22 mouse cellular contexts compared by ENCODE assay signal in the genomic region with DNA sequence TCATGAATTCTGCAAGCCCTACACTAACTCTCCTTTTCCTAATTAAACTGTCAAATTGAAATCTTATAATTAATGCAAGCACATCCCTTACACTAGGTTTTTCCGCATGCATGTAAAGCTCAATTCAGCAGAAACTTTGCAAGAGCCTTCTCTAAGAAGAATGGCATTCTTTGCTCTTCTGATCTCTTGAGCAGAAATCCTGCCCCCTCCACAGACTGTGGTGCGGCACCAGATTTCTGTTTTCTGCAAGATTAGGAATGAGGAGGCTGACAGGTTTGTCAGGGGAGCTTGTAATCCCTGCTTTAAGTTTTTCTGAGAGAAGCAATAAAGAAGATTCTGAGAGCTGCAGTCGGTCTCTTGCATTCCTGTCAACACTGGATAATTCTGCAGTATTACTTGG.
A peak's percentile ranks its signal among the peaks of the same experiment; 100 is the strongest.
DNase-seq lines count a peak whose midpoint lies in the region; ATAC-seq and TF ChIP-seq lines count a peak whose summit lies in the region.
"Had no signal": no experiment of that assay in that cellular context is flagged by ENCODE, and none has a peak within 500 bp of the region (broad histone marks: within the 10 kb centered on the region; RNA-seq: fewer than 3 reads in every experiment).

No protein-coding gene starts in this region.

- no peak for TF ChIP-seq POLR2A in heart, adult 2 months (IDR thresholded peaks at IDR 0.05; ENCODE audit: insufficient read depth, low read depth, low read length)

- 26% methylated on average over 3 of the region's 3 CpGs for WGBS in forebrain, embryonic 11.5 days
- 28% methylated on average over 3 of the region's 3 CpGs for WGBS in forebrain, embryonic 12.5 days
- WGBS in heart, adult 2 months, result 70% methylated on average over 3 of the region's 3 CpGs
- 17% methylated on average over 3 of the region's 3 CpGs for WGBS in midbrain, embryonic 16.5 days
- WGBS in midbrain, embryonic 11.5 days, result 15% methylated on average over 3 of the region's 3 CpGs

- H3K36me3 ChIP-seq in forebrain, embryonic 11.5 days (ENCODE audit: control insufficient read depth, insufficient read depth, low read length), result no peaks in the 10 kb centered on the region
- no peaks in the 10 kb centered on the region for H3K36me3 ChIP-seq in forebrain, embryonic 12.5 days (replicated peaks)
- H3K36me3 ChIP-seq in heart, adult 2 months (ENCODE audit: control insufficient read depth, insufficient read depth, low read length), result peaks cover 5% of the 10 kb centered on the region
- no peaks in the 10 kb centered on the region for H3K36me3 ChIP-seq in midbrain, embryonic 16.5 days (ENCODE audit: control insufficient read depth, insufficient read depth, low read length)
- H3K36me3 ChIP-seq in midbrain, embryonic 11.5 days (ENCODE audit: control insufficient read depth, insufficient read depth, low read length), result no peaks in the 10 kb centered on the region
- H3K36me3 ChIP-seq: embryonic facial prominence, embryonic 12.5 days; G1E; heart, embryonic 10.5 days had no signal

- no peaks in the 10 kb centered on the region for H3K4me1 ChIP-seq in forebrain, embryonic 11.5 days (replicated peaks; ENCODE audit: control insufficient read depth, insufficient read depth, low read length)
- peaks cover 3% of the 10 kb centered on the region; the same call in 1 of the 2 replicates for H3K4me1 ChIP-seq in forebrain, embryonic 12.5 days
- peaks cover 1% of the 10 kb centered on the region for H3K4me1 ChIP-seq in heart, adult 2 months (ENCODE audit: control insufficient read depth, insufficient read depth, low read length)
- H3K4me1 ChIP-seq in midbrain, embryonic 16.5 days (ENCODE audit: control insufficient read depth, insufficient read depth, low read length), result peaks cover 3% of the 10 kb centered on the region; the same call in 1 of the 2 replicates
- H3K4me1 ChIP-seq in midbrain, embryonic 11.5 days (ENCODE audit: control insufficient read depth, insufficient read depth, low read length), result no peaks in the 10 kb centered on the region
- H3K4me1 ChIP-seq: embryonic facial prominence, embryonic 12.5 days; heart, embryonic 10.5 days had no signal

- no peak for TF ChIP-seq EP300 in heart, adult 2 months (IDR thresholded peaks at IDR 0.05; ENCODE audit: insufficient read depth, low read depth, low read length)

- 0 out of 2 replicates have a peak, but pooled peaks have one; percentile 24 for ATAC-seq in forebrain, embryonic 11.5 days (replicated peaks; ENCODE audit: low FRiP score)
- ATAC-seq in forebrain, embryonic 12.5 days (ENCODE audit: low FRiP score), result no peak
- ATAC-seq in midbrain, embryonic 16.5 days, result peak; percentile 62; the same call in 1 of the 2 replicates
- ATAC-seq in midbrain, embryonic 11.5 days (ENCODE audit: low FRiP score), result no peak
- ATAC-seq: CD4-positive, CD25-positive, alpha-beta regulatory T cell, adult 4 months; intestine, embryonic 16.5 days had no signal

- no peaks in the 10 kb centered on the region for H3K79me2 ChIP-seq in heart, adult 2 months (replicated peaks; ENCODE audit: control insufficient read depth, insufficient read depth, low read length)

- no peaks in the 10 kb centered on the region for H3K27me3 ChIP-seq in forebrain, embryonic 11.5 days (ENCODE audit: control insufficient read depth, insufficient read depth, low read length)
- no peaks in the 10 kb centered on the region for H3K27me3 ChIP-seq in forebrain, embryonic 12.5 days
- no peaks in the 10 kb centered on the region for H3K27me3 ChIP-seq in heart, adult 2 months (ENCODE audit: control insufficient read depth, insufficient read depth, low read length)
- H3K27me3 ChIP-seq in midbrain, embryonic 16.5 days (ENCODE audit: control insufficient read depth, insufficient read depth, low read depth, low read length), result no peaks in the 10 kb centered on the region
- H3K27me3 ChIP-seq in midbrain, embryonic 11.5 days (ENCODE audit: control insufficient read depth, insufficient read depth, low read length), result no peaks in the 10 kb centered on the region
- H3K27me3 ChIP-seq: embryonic facial prominence, embryonic 12.5 days had no signal

- H3K9me3 ChIP-seq in forebrain, embryonic 11.5 days (ENCODE audit: control insufficient read depth, low read length), result no peaks in the 10 kb centered on the region
- H3K9me3 ChIP-seq in forebrain, embryonic 12.5 days, result no peaks in the 10 kb centered on the region
- no peaks in the 10 kb centered on the region for H3K9me3 ChIP-seq in midbrain, embryonic 16.5 days (replicated peaks; ENCODE audit: control insufficient read depth, low read length, poor library complexity, severe bottlenecking)
- no peaks in the 10 kb centered on the region for H3K9me3 ChIP-seq in midbrain, embryonic 11.5 days (ENCODE audit: control insufficient read depth, low read length)
- H3K9me3 ChIP-seq: embryonic facial prominence, embryonic 12.5 days; G1E; heart, embryonic 10.5 days had no signal

- intact Hi-C loops in heart, adult 2 months (cut with DNase I), result no loop called here
- intact Hi-C loops in heart, postnatal 36 days (cut with DNase I), result loop anchor here (5.0 to 10.0 kb wide), 2 partner anchors 97 to 1260 kb away; no protein-coding TSS in a partner anchor

- no peak for DNase-seq in forebrain, embryonic 11.5 days (ENCODE audit: low spot score)
- no peak for DNase-seq in heart, adult 2 months
- no peak for DNase-seq in heart, postnatal 36 days
- no peak for DNase-seq in midbrain, embryonic 11.5 days (ENCODE audit: low spot score, missing footprints)
- DNase-seq in telencephalon, adult 2 months (ENCODE audit: low read depth, low spot score), result peak; percentile 6
- no peak for DNase-seq in cerebellum, postnatal 4 days (ENCODE audit: low spot score in 2 of 2)
- DNase-seq: adrenal gland, postnatal 25 days; B cell, adult 2 months; cerebellum, adult 11 months; cerebellum, adult 8-10 months; cerebellum, postnatal 14 days; gastrocnemius, postnatal 36 days; heart, adult 11 months; heart, postnatal 10 days had no signal

- no peak for TF ChIP-seq CTCF in heart, adult 2 months (IDR thresholded peaks at IDR 0.05)

- H3K9ac ChIP-seq in forebrain, embryonic 11.5 days (ENCODE audit: low read length), result no peak overlapping the region
- H3K9ac ChIP-seq in forebrain, embryonic 12.5 days, result no peak overlapping the region
- H3K9ac ChIP-seq in heart, adult 2 months (ENCODE audit: low read depth, low read length), result no peak overlapping the region
- H3K9ac ChIP-seq in midbrain, embryonic 16.5 days (ENCODE audit: low read depth, low read length), result no peak overlapping the region
- no peak overlapping the region for H3K9ac ChIP-seq in midbrain, embryonic 11.5 days (ENCODE audit: low read length)
- H3K9ac ChIP-seq: embryonic facial prominence, embryonic 12.5 days; hindbrain, embryonic 14.5 days had no signal

- no peak overlapping the region for H3K4me3 ChIP-seq in forebrain, embryonic 11.5 days (ENCODE audit: low read depth, low read length)
- no peak overlapping the region for H3K4me3 ChIP-seq in forebrain, embryonic 12.5 days (replicated peaks)
- H3K4me3 ChIP-seq in heart, adult 2 months, result no peak overlapping the region
- no peak overlapping the region for H3K4me3 ChIP-seq in midbrain, embryonic 16.5 days (ENCODE audit: low read depth, low read length)
- H3K4me3 ChIP-seq in midbrain, embryonic 11.5 days (ENCODE audit: low read depth, low read length), result no peak overlapping the region
- H3K4me3 ChIP-seq: embryonic facial prominence, embryonic 12.5 days; heart, embryonic 10.5 days had no signal

- H3K4me2 ChIP-seq in forebrain, embryonic 11.5 days (ENCODE audit: low read depth, low read length, severe bottlenecking), result no peak overlapping the region
- H3K4me2 ChIP-seq in forebrain, embryonic 12.5 days, result no peak overlapping the region
- H3K4me2 ChIP-seq in midbrain, embryonic 16.5 days (ENCODE audit: low read length), result no peak overlapping the region
- H3K4me2 ChIP-seq in midbrain, embryonic 11.5 days, result no peak overlapping the region
- H3K4me2 ChIP-seq: embryonic facial prominence, embryonic 12.5 days; hindbrain, embryonic 14.5 days had no signal

- no peak overlapping the region for H3K27ac ChIP-seq in forebrain, embryonic 11.5 days (ENCODE audit: low read depth, low read length)
- no peak overlapping the region for H3K27ac ChIP-seq in forebrain, embryonic 12.5 days
- peak overlapping the region; percentile 36; the same call in 1 of the 2 replicates for H3K27ac ChIP-seq in heart, adult 2 months
- H3K27ac ChIP-seq in midbrain, embryonic 16.5 days (ENCODE audit: low read length), result no peak overlapping the region
- no peak overlapping the region for H3K27ac ChIP-seq in midbrain, embryonic 11.5 days (ENCODE audit: low read depth, low read length)
- H3K27ac ChIP-seq: embryonic facial prominence, embryonic 12.5 days; heart, embryonic 10.5 days; hindbrain, embryonic 14.5 days had no signal

Comparison
In these comparisons a context has a peak if more than half of its experiments do, and no peak if none do; other contexts are left out.
1. ATAC-seq: peak in forebrain, embryonic 11.5 days (single experiment) and midbrain, embryonic 16.5 days (single experiment); none in forebrain, embryonic 12.5 days (single experiment) and midbrain, embryonic 11.5 days (single experiment).